Mouse (Mus musculus) spleen, postnatal 14 days (tissue): Measurements from ENCODE around the gene Tub.

Experiments
- DNase-seq, 2 experiments: peaks; one replicate each; pipeline ENCODE4 v3.0.0; 2021 to 2022; ENCODE audit warnings: low spot score in 2 of 2

Gene Tub

DNA sequence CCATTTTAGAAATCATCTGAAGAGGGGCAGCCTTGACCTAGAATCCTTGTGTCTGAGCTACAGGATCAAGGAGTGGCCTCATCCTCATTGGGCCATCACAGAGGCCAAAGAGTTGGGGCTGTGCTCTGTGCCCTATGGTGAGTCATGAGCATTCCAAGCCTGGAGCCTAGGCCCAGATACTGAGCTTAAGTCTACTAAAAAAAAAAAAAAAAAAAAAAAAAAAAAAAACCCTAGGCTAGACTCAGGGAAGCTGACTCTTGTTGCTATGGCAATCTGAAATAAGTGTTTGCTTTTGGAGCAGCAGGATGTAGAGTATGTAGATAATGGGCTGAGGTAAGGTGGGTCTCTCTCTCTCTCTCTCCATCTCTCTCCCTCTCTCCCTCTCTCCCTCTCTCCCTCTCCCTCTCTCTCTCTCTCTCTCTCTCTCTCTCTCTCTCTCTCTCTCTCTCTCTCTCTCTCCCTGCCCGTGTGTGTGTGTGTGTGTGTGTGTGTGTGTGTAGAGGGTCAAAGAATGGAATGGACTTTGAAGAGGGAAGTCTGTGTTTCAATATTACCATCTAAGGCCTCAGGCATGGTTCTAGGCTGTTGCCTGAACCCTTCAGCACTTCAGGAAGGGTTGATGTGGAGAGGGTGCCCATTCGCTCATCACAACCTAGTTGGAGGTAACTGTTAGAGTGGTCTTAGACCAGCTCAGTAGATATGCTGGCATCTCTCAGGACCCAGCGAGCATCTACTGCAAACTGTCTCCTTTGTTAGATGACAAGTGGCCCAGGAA, 36.0 kb downstream of the Tub start:
- no peak for DNase-seq

- no peak for DNase-seq
Observed at GRCm38 (mm10) chr7:108991207-108991606, 41.1 kb downstream of the Tub start.

DNA sequence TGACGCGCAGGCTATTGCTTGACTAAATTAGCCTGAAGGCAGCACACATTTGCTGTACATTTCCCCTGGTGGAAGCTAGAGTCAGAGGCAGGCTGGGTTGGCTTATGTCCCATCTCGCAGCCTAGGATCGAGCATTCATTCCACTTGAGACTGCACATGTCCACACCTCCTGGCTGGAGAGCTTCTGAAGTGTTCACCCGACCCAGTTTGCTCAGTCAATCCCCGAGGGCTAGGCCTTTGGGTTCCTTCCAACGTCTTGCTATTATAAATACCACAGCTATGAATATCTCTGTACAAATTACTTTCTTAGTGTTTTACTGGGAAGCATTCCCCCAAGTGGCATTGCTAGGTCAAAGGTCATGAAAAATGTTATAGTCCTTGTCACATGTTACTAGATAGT, 43.1 kb downstream of the Tub start:
- no peak for DNase-seq

- no peak for DNase-seq
Observed at GRCm38 (mm10) chr7:108993881-108994291, 43.7 kb downstream of the Tub start.

- DNase-seq: no peak
Observed at GRCm38 (mm10) chr7:108996156-108996555, 46.0 kb downstream of the Tub start.

GRCm38 (mm10) chr7:109000315-109000954, 50.3 kb downstream of the Tub start:
- DNase-seq: no peak

- no peak for DNase-seq
Observed at GRCm38 (mm10) chr7:109001971-109002370, 51.8 kb downstream of the Tub start.

GRCm38 (mm10) chr7:109003653-109004052, 53.5 kb downstream of the Tub start:
- no peak for DNase-seq

DNA sequence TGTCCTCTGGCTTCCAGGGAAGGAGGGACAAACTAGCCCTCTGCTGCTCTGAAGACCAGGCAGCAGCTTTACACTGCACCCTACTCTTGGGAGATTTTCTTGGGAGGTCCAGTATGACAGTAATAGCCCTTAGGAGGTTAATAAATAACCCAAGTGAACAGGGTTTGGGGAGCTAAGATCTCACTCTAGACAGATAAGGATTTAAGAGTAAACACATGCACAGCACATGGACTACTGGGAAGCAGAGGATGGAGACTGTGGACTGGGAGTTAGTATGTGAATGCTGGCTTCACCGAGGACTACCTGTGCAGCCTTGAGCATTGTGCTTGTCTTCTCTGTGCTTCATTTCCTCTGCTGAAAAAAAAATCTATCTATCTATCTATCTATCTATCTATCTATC, 59.1 kb downstream of the Tub start:
- DNase-seq: no peak

GRCm38 (mm10) chr7:109010720-109011595, 60.8 kb downstream of the Tub start:
- no peak for DNase-seq

DNA sequence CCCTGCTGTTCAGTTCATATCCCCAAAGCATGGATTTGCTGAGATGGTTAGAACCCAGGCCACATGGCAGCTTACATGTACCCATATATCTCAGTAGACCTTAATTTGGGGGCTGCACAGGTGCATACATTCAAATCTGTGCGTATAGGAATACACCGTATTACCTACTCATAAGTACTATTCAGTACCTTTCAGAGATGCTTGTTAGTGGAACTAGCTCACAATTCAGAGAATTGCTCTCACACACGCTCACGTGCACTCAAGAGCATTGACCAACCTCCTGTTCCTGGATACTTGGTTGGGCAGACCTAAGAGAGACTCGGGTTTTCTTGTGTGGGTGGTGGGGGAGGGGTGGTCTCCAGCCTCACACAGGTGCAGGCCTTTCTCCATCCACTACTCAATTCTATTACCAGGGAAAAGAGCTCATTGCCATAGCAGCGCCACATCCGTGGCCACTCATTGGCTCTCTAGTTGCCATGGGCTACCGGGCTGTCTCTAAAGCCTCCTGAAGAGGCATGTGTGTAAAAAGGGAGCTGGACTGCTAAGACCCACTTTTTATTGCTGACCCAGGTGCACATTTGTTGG, 61.5 kb downstream of the Tub start:
- DNase-seq: no peak

DNA sequence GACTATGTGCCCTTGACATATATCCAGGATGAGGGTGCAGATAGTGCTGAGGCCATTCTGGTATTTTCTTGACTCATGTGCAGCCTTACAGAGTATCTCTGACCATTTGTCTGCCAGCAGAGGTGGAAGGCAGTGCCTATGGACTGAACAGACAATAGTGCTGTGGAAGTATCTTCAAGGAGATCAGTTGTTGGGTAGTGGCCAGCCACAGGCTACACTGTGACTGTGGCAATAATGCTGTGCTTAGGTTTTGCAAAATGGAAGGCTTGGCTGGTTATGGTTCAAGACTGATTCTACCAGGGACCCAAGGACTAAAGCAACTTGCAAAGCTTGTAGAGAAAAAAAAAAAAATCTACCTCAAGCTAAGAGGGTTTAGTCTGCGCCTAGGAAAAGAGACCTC, 62.4 kb downstream of the Tub start:
- no peak for DNase-seq

GRCm38 (mm10) chr7:109012998-109013625, 63.0 kb downstream of the Tub start:
- no peak for DNase-seq

- DNase-seq: no peak
Observed at GRCm38 (mm10) chr7:109014851-109015250, 64.7 kb downstream of the Tub start.

DNA sequence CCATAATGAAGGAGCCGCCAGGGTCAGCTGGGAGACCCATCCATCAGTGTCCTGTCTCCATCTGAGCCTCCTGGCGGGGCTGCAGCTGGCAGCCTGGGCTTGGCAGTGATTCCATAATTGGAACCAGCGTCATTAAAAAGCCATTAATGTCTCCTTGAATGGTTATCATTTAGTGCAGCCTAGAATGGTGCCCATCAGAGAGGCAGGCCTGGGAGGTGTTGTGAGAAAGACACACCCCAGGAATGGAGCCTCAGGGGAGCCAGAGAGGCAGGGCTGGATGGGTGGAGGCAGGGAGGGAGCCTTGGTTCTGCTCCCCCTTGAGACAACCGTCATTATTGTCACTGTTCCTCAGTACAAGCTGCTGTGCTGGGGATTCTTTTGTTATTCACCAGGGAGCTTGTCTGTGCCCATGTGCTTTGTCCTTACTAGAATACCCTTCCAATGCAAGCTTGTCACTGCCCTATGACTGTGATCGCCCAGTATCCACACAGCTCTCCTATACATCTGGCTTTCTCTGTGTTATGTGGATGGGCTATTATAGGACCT, 66.3 kb downstream of the Tub start:
- DNase-seq: no peak

- DNase-seq: no peak
Observed at GRCm38 (mm10) chr7:109019243-109019642, 69.1 kb downstream of the Tub start.

DNA sequence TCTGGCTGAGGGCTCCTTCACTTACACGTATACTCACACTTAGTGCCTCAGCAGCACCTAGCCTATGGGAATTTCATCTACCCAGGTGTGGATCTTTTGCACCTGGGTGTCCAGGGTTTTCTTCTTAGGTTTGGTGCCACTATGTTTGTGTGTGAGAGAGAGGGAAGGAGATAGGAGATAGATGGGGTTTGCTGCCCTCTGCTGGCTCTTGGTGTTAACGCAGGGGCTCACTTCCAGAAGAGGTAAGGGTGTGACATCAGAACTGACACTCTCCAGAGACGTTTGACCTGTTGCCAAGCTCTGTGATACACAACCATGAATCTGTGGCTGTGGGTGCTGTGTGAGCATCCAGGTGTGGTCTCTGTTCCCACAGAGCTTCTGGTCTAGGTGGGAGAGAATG, 71.3 kb downstream of the Tub start:
- peak in 1 of 2 experiments; percentile 17 for DNase-seq

- no peak for DNase-seq
Observed at GRCm38 (mm10) chr7:109025743-109026142, 75.6 kb downstream of the Tub start.

- DNase-seq: no peak
Observed at GRCm38 (mm10) chr7:109026976-109027375, 76.8 kb downstream of the Tub start.

DNA sequence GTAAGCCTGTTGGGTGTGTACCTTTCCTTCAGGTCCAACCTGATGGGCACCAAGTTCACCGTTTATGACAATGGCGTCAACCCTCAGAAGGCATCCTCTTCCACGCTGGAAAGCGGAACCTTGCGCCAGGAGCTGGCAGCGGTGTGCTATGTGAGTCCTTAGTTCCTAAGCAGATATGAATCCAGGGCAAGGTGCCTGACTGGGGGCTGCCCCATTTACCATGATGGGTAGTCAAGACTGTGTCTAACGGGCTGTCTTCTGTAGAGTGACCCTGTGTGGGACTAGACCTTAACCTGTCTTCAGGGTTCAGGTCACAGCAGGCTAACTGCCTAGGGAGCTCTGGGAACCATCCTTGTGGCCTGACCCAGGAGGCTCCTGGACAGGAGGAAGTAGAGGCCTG, 77.6 kb downstream of the Tub start:
- DNase-seq: no peak

- DNase-seq: peak in 1 of 2 experiments; percentile 13
Observed at GRCm38 (mm10) chr7:109028204-109028603, 78.1 kb downstream of the Tub start.
